Mouse (Mus musculus) adrenal gland (tissue): ENCODE results near the gene Stx4a.

Source experiments
- intact Hi-C: fragments of 180-260 bp; cut with DNase I; formaldehyde crosslinking; loops from one replicate; pipeline ENCODE4 v1.15.1; 2025

The Stx4a gene

GRCm38 (mm10) chr7:127897542-127897941, 73.4 kb downstream of the Stx4a start:
- intact Hi-C loops: no loop called here

DNA sequence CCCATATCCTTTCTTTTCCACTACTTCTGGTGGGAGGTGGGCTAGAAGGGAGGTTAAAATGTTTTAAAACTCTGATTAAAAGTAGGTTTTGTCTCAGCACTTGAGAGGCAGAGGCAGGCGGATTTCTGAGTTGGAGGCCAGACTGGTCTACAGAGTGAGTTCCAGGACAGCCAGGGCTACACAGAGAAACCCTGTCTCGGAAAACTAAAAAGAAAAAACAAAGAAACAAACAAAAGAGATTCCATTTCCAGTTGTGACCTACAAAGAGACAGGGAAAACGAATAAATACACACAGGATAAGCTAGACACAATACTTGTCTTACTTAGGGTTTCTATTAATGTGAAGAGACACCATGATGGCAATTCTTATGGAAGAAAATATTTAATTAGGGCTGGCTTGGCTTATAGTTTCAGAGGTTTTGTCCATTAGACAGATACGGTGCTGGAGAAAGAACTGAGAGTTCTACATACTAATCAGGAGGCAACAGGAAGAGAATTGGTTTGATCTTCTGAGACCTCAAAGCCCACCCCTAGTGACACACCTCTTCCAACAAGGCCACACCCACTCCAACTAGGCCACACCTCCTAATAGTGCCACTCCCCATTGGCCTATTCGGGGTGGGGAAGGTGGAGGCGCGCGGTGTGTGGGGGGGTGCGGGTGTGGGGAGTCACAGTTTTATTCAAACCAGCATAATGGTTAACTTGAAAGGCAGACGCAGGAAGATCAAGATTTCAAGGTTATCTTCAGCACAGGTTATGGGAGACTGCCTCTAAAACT, 74.3 kb downstream of the Stx4a start:
- intact Hi-C loops: no loop called here
